Mouse (Mus musculus): ENCODE measurements around the gene Gatad2b. TPM values are rescaled to one million over a fixed set of nuclear protein-coding genes. Genes with fewer than 3 reads are reported as not detected.

Gatad2b gene
- polyA plus RNA-seq, 2 experiments, result 16.8 to 39.9 TPM

GRCm38 (mm10) chr3:90266901-90267775 lies 25.8 kb upstream of the Gatad2b start:
- no peak for ATAC-seq (ENCODE audit: low FRiP score, low read depth)
- H3K9ac ChIP-seq (ENCODE audit: low read depth, low read length, severe bottlenecking), result no peak overlapping the region
- H3K4me2 ChIP-seq (replicated peaks; ENCODE audit: low read depth, low read length, severe bottlenecking), result peak overlapping the region; percentile 68
- no peak overlapping the region for H3K27ac ChIP-seq (replicated peaks; ENCODE audit: low read depth, low read length)
- 94% methylated on average over 20 of the region's 20 CpGs for WGBS
- no peak overlapping the region for H3K4me3 ChIP-seq (replicated peaks; ENCODE audit: low read length)
- no peaks in the 10 kb centered on the region for H3K9me3 ChIP-seq (ENCODE audit: control insufficient read depth, low read length)
- H3K36me3 ChIP-seq (ENCODE audit: control insufficient read depth, insufficient read depth, low read length), result peaks cover 59% of the 10 kb centered on the region
- no peaks in the 10 kb centered on the region for H3K27me3 ChIP-seq (ENCODE audit: control insufficient read depth, insufficient read depth, low read length)
- H3K4me1 ChIP-seq (ENCODE audit: control insufficient read depth, insufficient read depth, low read length), result 0 out of 2 replicates have a peak, but pooled peaks cover 6% of the 10 kb centered on the region
- DNase-seq (ENCODE audit: low spot score), result no peak
- TF ChIP-seq POLR2A (IDR thresholded peaks at IDR 0.05; ENCODE audit: borderline replicate concordance, extremely low read depth, insufficient read depth, insufficient read length), result no peak

- Histone ChIP-seq H3K4me1 (ENCODE audit: control insufficient read depth, insufficient read depth, low read length) (0 out of 2 replicates have a peak, but pooled peaks cover 6% of the 10 kb centered on the region), H3K36me3 (ENCODE audit: control insufficient read depth, insufficient read depth, low read length) (peaks cover 59% of the 10 kb centered on the region), H3K4me3 (replicated peaks; ENCODE audit: low read length) (no peak overlapping the region), H3K27me3 (ENCODE audit: control insufficient read depth, insufficient read depth, low read length) (no peaks in the 10 kb centered on the region), H3K9ac (ENCODE audit: low read depth, low read length, severe bottlenecking) (no peak overlapping the region), H3K27ac (replicated peaks; ENCODE audit: low read depth, low read length) (no peak overlapping the region), H3K9me3 (ENCODE audit: control insufficient read depth, low read length) (no peaks in the 10 kb centered on the region), H3K4me2 (replicated peaks; ENCODE audit: low read depth, low read length, severe bottlenecking) (no peak overlapping the region)
- WGBS, result 92% methylated on average over 11 of the region's 11 CpGs
- ATAC-seq (ENCODE audit: low FRiP score, low read depth), result no peak
- TF ChIP-seq POLR2A (IDR thresholded peaks at IDR 0.05; ENCODE audit: borderline replicate concordance, extremely low read depth, insufficient read depth, insufficient read length), result no peak
- no peak for DNase-seq (ENCODE audit: low spot score)
Observed at GRCm38 (mm10) chr3:90268190-90268589, 24.8 kb upstream of the Gatad2b start.

GRCm38 (mm10) chr3:90268971-90269370 lies 24.0 kb upstream of the Gatad2b start:
- H3K4me3 ChIP-seq (replicated peaks; ENCODE audit: low read length), result no peak overlapping the region

GRCm38 (mm10) chr3:90270784-90271183 lies 22.2 kb upstream of the Gatad2b start:
- Histone ChIP-seq H3K4me3 (replicated peaks; ENCODE audit: low read length) (no peak overlapping the region), H3K27ac (replicated peaks; ENCODE audit: low read depth, low read length) (no peak overlapping the region), H3K4me2 (replicated peaks; ENCODE audit: low read depth, low read length, severe bottlenecking) (no peak overlapping the region), H3K4me1 (ENCODE audit: control insufficient read depth, insufficient read depth, low read length) (0 out of 2 replicates have a peak, but pooled peaks cover 6% of the 10 kb centered on the region), H3K36me3 (ENCODE audit: control insufficient read depth, insufficient read depth, low read length) (peaks cover 63% of the 10 kb centered on the region), H3K9ac (ENCODE audit: low read depth, low read length, severe bottlenecking) (no peak overlapping the region), H3K27me3 (ENCODE audit: control insufficient read depth, insufficient read depth, low read length) (no peaks in the 10 kb centered on the region), H3K9me3 (ENCODE audit: control insufficient read depth, low read length) (no peaks in the 10 kb centered on the region)
- TF ChIP-seq POLR2A (IDR thresholded peaks at IDR 0.05; ENCODE audit: borderline replicate concordance, extremely low read depth, insufficient read depth, insufficient read length), result no peak
- 89% methylated on average over 8 of the region's 8 CpGs for WGBS
- DNase-seq (ENCODE audit: low spot score), result no peak
- ATAC-seq (ENCODE audit: low FRiP score, low read depth), result no peak

More at GRCm38 (mm10) chr3:90268971-90269370, 24.0 kb upstream of the Gatad2b start:
- Histone ChIP-seq H3K36me3 (ENCODE audit: control insufficient read depth, insufficient read depth, low read length) (peaks cover 58% of the 10 kb centered on the region), H3K4me1 (ENCODE audit: control insufficient read depth, insufficient read depth, low read length) (0 out of 2 replicates have a peak, but pooled peaks cover 6% of the 10 kb centered on the region), H3K4me2 (replicated peaks; ENCODE audit: low read depth, low read length, severe bottlenecking) (no peak overlapping the region), H3K27ac (replicated peaks; ENCODE audit: low read depth, low read length) (no peak overlapping the region), H3K9ac (ENCODE audit: low read depth, low read length, severe bottlenecking) (no peak overlapping the region), H3K9me3 (ENCODE audit: control insufficient read depth, low read length) (no peaks in the 10 kb centered on the region), H3K27me3 (ENCODE audit: control insufficient read depth, insufficient read depth, low read length) (no peaks in the 10 kb centered on the region)
- DNase-seq (ENCODE audit: low spot score) (no peak), ATAC-seq (ENCODE audit: low FRiP score, low read depth) (no peak)
- 89% methylated on average over 16 of the region's 16 CpGs for WGBS
- TF ChIP-seq POLR2A (IDR thresholded peaks at IDR 0.05; ENCODE audit: borderline replicate concordance, extremely low read depth, insufficient read depth, insufficient read length), result no peak

- Histone ChIP-seq H3K4me3 (replicated peaks; ENCODE audit: low read length) (no peak overlapping the region), H3K9ac (ENCODE audit: low read depth, low read length, severe bottlenecking) (no peak overlapping the region), H3K4me1 (ENCODE audit: control insufficient read depth, insufficient read depth, low read length) (no peaks in the 10 kb centered on the region), H3K4me2 (replicated peaks; ENCODE audit: low read depth, low read length, severe bottlenecking) (no peak overlapping the region), H3K9me3 (ENCODE audit: control insufficient read depth, low read length) (no peaks in the 10 kb centered on the region), H3K27me3 (ENCODE audit: control insufficient read depth, insufficient read depth, low read length) (no peaks in the 10 kb centered on the region), H3K36me3 (ENCODE audit: control insufficient read depth, insufficient read depth, low read length) (peaks cover 73% of the 10 kb centered on the region), H3K27ac (replicated peaks; ENCODE audit: low read depth, low read length) (no peak overlapping the region)
- DNase-seq (ENCODE audit: low spot score), result no peak
- TF ChIP-seq POLR2A (IDR thresholded peaks at IDR 0.05; ENCODE audit: borderline replicate concordance, extremely low read depth, insufficient read depth, insufficient read length), result no peak
- WGBS, result 74% methylated on average over 9 of the region's 9 CpGs
- ATAC-seq (ENCODE audit: low FRiP score, low read depth), result no peak
Observed at GRCm38 (mm10) chr3:90272170-90272569, 20.8 kb upstream of the Gatad2b start.
